Mouse (Mus musculus) bone marrow macrophage, adult 2 months (primary cell): ENCODE data around the gene Tceanc.

Source experiments
- CTCF ChIP-seq: IDR thresholded peaks from 2 replicates; pipeline ENCODE4 v1.5.1; 2012; ENCODE audit warnings: low read depth, mild to moderate bottlenecking, low read length, moderate library complexity
- POLR2A ChIP-seq: IDR thresholded peaks from 2 replicates; pipeline ENCODE4 v1.6.1; 2012; ENCODE audit warnings: mild to moderate bottlenecking, low read depth, low read length, borderline replicate concordance

GRCm38 (mm10) chrX:166565983-166566382, 47.6 kb upstream of the Tceanc start:
- TF ChIP-seq CTCF (no peak), POLR2A (no peak)
